Mouse (Mus musculus) small intestine, adult 2 months (tissue): ENCODE data around the gene Lgals12. TPM values are rescaled to one million over a fixed set of nuclear protein-coding genes. Genes with fewer than 3 reads are reported as not detected.

Experiments used
- H3K27ac ChIP-seq: fragments of 200-500 bp; 2 replicates; pipeline ENCODE4 v1.5.1; 2012; ENCODE audit warnings: low read depth, low read length, control low read depth, inconsistent platforms; ENCODE audit not compliant: insufficient read depth
- H3K27me3 ChIP-seq: fragments of 200-500 bp; 2 replicates; pipeline ENCODE4 v1.6.1; 2012; ENCODE audit warnings: mild to moderate bottlenecking, moderate library complexity, low read length, inconsistent platforms; ENCODE audit not compliant: control insufficient read depth, insufficient read depth
- H3K36me3 ChIP-seq: fragments of 200-500 bp; 2 replicates; pipeline ENCODE4 v1.6.1; 2012; ENCODE audit warnings: mild to moderate bottlenecking, low read length, control low read depth, inconsistent platforms; ENCODE audit not compliant: control insufficient read depth, insufficient read depth
- H3K4me1 ChIP-seq: fragments of 200-500 bp; 2 replicates; pipeline ENCODE4 v1.6.1; 2012; ENCODE audit warnings: low read length, inconsistent platforms, mixed read lengths; ENCODE audit not compliant: control insufficient read depth, insufficient read depth, insufficient read length
- H3K4me3 ChIP-seq: fragments of 200-500 bp; 2 replicates; pipeline ENCODE4 v1.5.1; 2012; ENCODE audit warnings: low read depth, mild to moderate bottlenecking, control low read depth, inconsistent platforms, low read length, moderate library complexity
- CTCF ChIP-seq: fragments of 200-500 bp; IDR thresholded peaks from 2 replicates; pipeline ENCODE4 v1.5.1; 2012; ENCODE audit warnings: low read depth, mild to moderate bottlenecking, control low read depth, inconsistent platforms, low read length, moderate library complexity, mixed read lengths; ENCODE audit not compliant: insufficient replicate concordance, insufficient read length; ENCODE audit errors: extremely low read depth
- POLR2A ChIP-seq: fragments of 200-500 bp; IDR thresholded peaks from 2 replicates; pipeline ENCODE4 v1.6.1; 2012; ENCODE audit warnings: low read depth, mild to moderate bottlenecking, control low read depth, inconsistent platforms, low read length, moderate library complexity
- WGBS: fragments of 180-500 bp; shearing (Covaris S2); methylation state at CpG from one replicate; pipeline ENCODE4 v1.1.7; 2018; 5-methylcytosine and 5-hydroxymethylcytosine counted together
- polyA plus RNA-seq: library from polyadenylated mRNA; depleted of rRNA; stranded (reverse); fragments of >200 nt; gene quantifications from 2 replicates; pipeline ENCODE4 v1.2.3, GENCODE M21; 2012; rRNA removed

Gene Lgals12
- polyA plus RNA-seq, 1 experiment = 1.2 TPM

DNA sequence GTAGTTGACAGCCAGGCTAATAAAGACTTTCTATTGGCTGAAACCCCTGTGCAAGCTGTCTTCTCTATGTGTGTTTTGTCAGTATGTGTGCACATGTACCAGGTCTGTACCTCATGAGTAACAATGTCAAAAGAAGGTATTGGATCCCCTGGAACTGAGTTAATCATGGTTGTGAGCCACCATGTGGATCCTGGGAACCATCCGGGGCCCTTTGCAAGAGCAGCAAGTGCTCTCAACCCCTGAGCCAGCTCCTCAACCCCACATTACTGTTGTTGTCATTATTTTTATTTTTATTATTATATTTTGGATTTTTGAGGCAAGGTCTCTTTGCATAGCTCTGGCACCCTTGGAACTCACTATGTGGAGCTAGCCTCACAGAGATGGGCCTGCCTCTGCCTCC is 50.4 kb downstream of the Lgals12 start:
- TF ChIP-seq POLR2A (no peak), CTCF (no peak)
- no peaks in the 10 kb centered on the region for H3K27me3 ChIP-seq
- no peak overlapping the region for H3K27ac ChIP-seq
- peaks cover 11% of the 10 kb centered on the region for H3K4me1 ChIP-seq
- no peaks in the 10 kb centered on the region for H3K36me3 ChIP-seq
- WGBS = 100% methylated on average over 1 of the region's 1 CpGs
- H3K4me3 ChIP-seq = no peak overlapping the region

- Histone ChIP-seq H3K4me3 (no peak overlapping the region), H3K27me3 (no peaks in the 10 kb centered on the region), H3K27ac (no peak overlapping the region), H3K4me1 (peaks cover 7% of the 10 kb centered on the region; the same call in 1 of the 2 replicates), H3K36me3 (no peaks in the 10 kb centered on the region)
- no peak for TF ChIP-seq CTCF
- no peak for TF ChIP-seq POLR2A
- WGBS = 53% methylated on average over 4 of the region's 4 CpGs
Measured at GRCm38 (mm10) chr19:7554881-7555280, 52.1 kb downstream of the Lgals12 start.

GRCm38 (mm10) chr19:7553441-7553840 is 53.6 kb downstream of the Lgals12 start:
- H3K27me3 ChIP-seq = no peaks in the 10 kb centered on the region
- no peak overlapping the region for H3K27ac ChIP-seq
- no peak overlapping the region for H3K4me3 ChIP-seq
- no peaks in the 10 kb centered on the region for H3K36me3 ChIP-seq
- no peaks in the 10 kb centered on the region for H3K4me1 ChIP-seq
- no peak for TF ChIP-seq POLR2A
- no peak for TF ChIP-seq CTCF

GRCm38 (mm10) chr19:7552301-7552673 is 54.7 kb downstream of the Lgals12 start:
- Histone ChIP-seq H3K4me3 (no peak overlapping the region), H3K4me1 (no peaks in the 10 kb centered on the region), H3K27me3 (no peaks in the 10 kb centered on the region), H3K27ac (no peak overlapping the region), H3K36me3 (no peaks in the 10 kb centered on the region)
- WGBS = 89% methylated on average over 2 of the region's 2 CpGs
- TF ChIP-seq CTCF (no peak), POLR2A (no peak)

DNA sequence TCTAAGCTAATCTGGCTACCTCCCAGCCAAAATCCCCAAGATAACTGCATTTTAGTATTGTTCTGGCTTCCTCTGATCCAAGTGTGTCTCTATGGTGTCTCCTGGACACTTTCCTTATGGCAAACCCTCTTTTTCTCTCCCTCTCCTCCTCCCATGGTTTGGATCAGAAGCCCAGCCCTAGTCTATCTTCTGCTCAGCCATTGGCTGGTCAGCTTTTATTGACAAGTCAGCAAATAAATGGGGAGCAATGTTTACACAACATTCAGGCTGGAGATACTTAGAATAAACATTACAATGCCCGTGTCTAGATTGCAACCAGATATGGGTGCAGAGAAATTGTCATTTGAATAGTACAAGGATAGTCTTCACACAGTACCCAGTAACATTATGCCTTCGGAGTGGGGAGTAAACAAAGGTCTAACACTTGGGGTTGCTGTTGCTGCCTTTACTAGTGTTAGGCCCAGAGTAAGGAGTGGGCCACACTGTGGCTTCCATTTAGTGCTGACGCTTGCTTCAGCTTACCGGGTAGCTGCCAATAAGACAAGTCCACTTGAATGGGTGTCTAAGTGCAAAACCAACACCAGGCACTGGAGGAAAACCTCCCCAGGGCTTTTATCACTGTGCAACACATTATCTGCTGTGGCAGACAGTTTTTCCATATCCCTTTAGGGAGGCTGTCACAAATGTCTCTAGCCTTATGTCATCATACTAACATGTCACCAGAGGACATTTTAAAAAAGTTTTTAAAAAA is 55.3 kb downstream of the Lgals12 start:
- H3K36me3 ChIP-seq = no peaks in the 10 kb centered on the region
- 39% methylated on average over 4 of the region's 4 CpGs for WGBS

GRCm38 (mm10) chr19:7548924-7549323 is 58.1 kb downstream of the Lgals12 start:
- Histone ChIP-seq H3K27ac (no peak overlapping the region), H3K4me3 (no peak overlapping the region), H3K36me3 (no peaks in the 10 kb centered on the region), H3K4me1 (no peaks in the 10 kb centered on the region), H3K27me3 (no peaks in the 10 kb centered on the region)
- WGBS = 91% methylated on average over 3 of the region's 3 CpGs
- no peak for TF ChIP-seq POLR2A
- no peak for TF ChIP-seq CTCF

More for the DNA sequence above, 55.3 kb downstream of the Lgals12 start:
- TF ChIP-seq POLR2A (no peak), CTCF (no peak)
- Histone ChIP-seq H3K4me1 (no peaks in the 10 kb centered on the region), H3K4me3 (no peak overlapping the region), H3K27ac (no peak overlapping the region), H3K27me3 (no peaks in the 10 kb centered on the region)

Other genes with a start within 250 kb of the Lgals12 start
- gene Spindoc, start 224.2 kb downstream of the Lgals12 start, polyA plus RNA-seq = 5.5 and 15.1 TPM in 2 replicates
- gene 2700081O15Rik, start 189.6 kb downstream of the Lgals12 start, polyA plus RNA-seq = 8.3 and 11.9 TPM in 2 replicates
- gene Rtn3, start 123.9 kb downstream of the Lgals12 start, polyA plus RNA-seq = 66.3 and 95.6 TPM in 2 replicates
- 1.3 and 2.6 TPM in 2 replicates for gene Atl3, start 113.2 kb downstream of the Lgals12 start, polyA plus RNA-seq
- 15.7 and 23.1 TPM in 2 replicates for gene Pla2g16, start 49.7 kb downstream of the Lgals12 start, polyA plus RNA-seq
- gene Hrasls5, start 5.3 kb upstream of the Lgals12 start, polyA plus RNA-seq = not detected in 2 replicates
- gene Slc22a19, start 104.1 kb upstream of the Lgals12 start, polyA plus RNA-seq = not detected in 2 replicates
- not detected in 2 replicates for gene Slc22a26, start 195.5 kb upstream of the Lgals12 start, polyA plus RNA-seq